Mouse (Mus musculus) embryonic facial prominence, embryonic 15.5 days (tissue): ENCODE results near the gene Cpne9. TPM values are rescaled to one million over a fixed set of nuclear protein-coding genes. Genes with fewer than 3 reads are reported as not detected.

Source experiments
- ATAC-seq: fragments of 200-750 bp; cut with Nextera tagmentation; 2 replicates; pipeline ENCODE4 v1.8.0; 2017; ENCODE audit warnings: low read depth, moderate TSS enrichment; ENCODE audit not compliant: insufficient number of reproducible peaks, low FRiP score, low TSS enrichment
- H3K27ac ChIP-seq: fragments of 300-500 bp; sonication (generic); replicated peaks from 2 replicates; pipeline ENCODE4 v1.5.1; 2015; ENCODE audit warnings: mild to moderate bottlenecking, inconsistent platforms
- H3K27me3 ChIP-seq: fragments of 300-500 bp; sonication (generic); 2 replicates; pipeline ENCODE4 v1.6.1; 2015; ENCODE audit warnings: inconsistent platforms
- H3K36me3 ChIP-seq: fragments of 300-500 bp; sonication (generic); 2 replicates; pipeline ENCODE4 v1.6.1; 2015; ENCODE audit warnings: mild to moderate bottlenecking, inconsistent platforms
- H3K4me1 ChIP-seq: fragments of 300-500 bp; sonication (generic); 2 replicates; pipeline ENCODE4 v1.6.1; 2015; ENCODE audit warnings: inconsistent platforms
- H3K4me2 ChIP-seq: fragments of 300-500 bp; sonication (generic); replicated peaks from 2 replicates; pipeline ENCODE4 v1.6.1; 2015; ENCODE audit warnings: mild to moderate bottlenecking, inconsistent platforms
- H3K4me3 ChIP-seq: fragments of 300-500 bp; sonication (generic); replicated peaks from 2 replicates; pipeline ENCODE4 v1.5.1; 2015; ENCODE audit warnings: mild to moderate bottlenecking, inconsistent platforms
- H3K9ac ChIP-seq: fragments of 300-500 bp; sonication (generic); 2 replicates; pipeline ENCODE4 v1.6.1; 2015; ENCODE audit warnings: inconsistent platforms
- H3K9me3 ChIP-seq: fragments of 300-500 bp; sonication (generic); replicated peaks from 2 replicates; pipeline ENCODE4 v1.6.1; 2016; ENCODE audit warnings: inconsistent platforms
- WGBS: fragments of 180-500 bp; shearing (Covaris S2); methylation state at CpG from one replicate; pipeline ENCODE4 v1.1.7; 2015; 5-methylcytosine and 5-hydroxymethylcytosine counted together
- polyA plus RNA-seq: library from polyadenylated mRNA; unstranded; fragments of >200 nt; fragmentation: Nextera tagmentation; extraction: Ambion mirVana; gene quantifications from 2 replicates; pipeline ENCODE4 v1.2.1, GENCODE M21; 2015

The Cpne9 gene
- 0.21 and 1.1 TPM in 2 replicates for polyA plus RNA-seq

- 2% methylated on average over 37 of the region's 37 CpGs for WGBS
- Histone ChIP-seq H3K27me3 (peaks cover 44% of the 10 kb centered on the region), H3K9me3 (no peaks in the 10 kb centered on the region), H3K9ac (no peak within 1 kb of the TSS), H3K4me3 (peak within 1 kb of the TSS; percentile 23), H3K4me1 (peaks cover 9% of the 10 kb centered on the region), H3K4me2 (peak within 1 kb of the TSS; percentile 36), H3K36me3 (peaks cover 20% of the 10 kb centered on the region), H3K27ac (no peak within 1 kb of the TSS)
- peak; percentile 31; the same call in 1 of the 2 replicates for ATAC-seq
These were observed at the start of gene Cpne9 for GRCm38 (mm10) chr6:113282101-113282802. TSS of gene Cpne9 (plus strand) at chr6:113282307.

- WGBS, result 62% methylated on average over 5 of the region's 5 CpGs
These were observed 47.0 kb upstream of the Cpne9 start for GRCm38 (mm10) chr6:113235141-113235540.

GRCm38 (mm10) chr6:113237542-113238270 is 44.4 kb upstream of the Cpne9 start, which contains the start of gene Mtmr14:
TSS of gene Mtmr14 (plus strand) at chr6:113237843.
- WGBS, result under 1% methylated on average over 54 of the region's 55 CpGs
- H3K36me3 ChIP-seq, result peaks cover 13% of the 10 kb centered on the region
- no peaks in the 10 kb centered on the region for H3K27me3 ChIP-seq
- H3K27ac ChIP-seq, result peak within 1 kb of the TSS; percentile 75
- ATAC-seq, result peak; percentile 98
- peak within 1 kb of the TSS; percentile 85 for H3K9ac ChIP-seq
- H3K4me1 ChIP-seq, result peaks cover 12% of the 10 kb centered on the region
- H3K9me3 ChIP-seq, result no peaks in the 10 kb centered on the region
- peak within 1 kb of the TSS; percentile 81 for H3K4me2 ChIP-seq
- peak within 1 kb of the TSS; percentile 98 for H3K4me3 ChIP-seq

More at GRCm38 (mm10) chr6:113235141-113235540, 47.0 kb upstream of the Cpne9 start:
- peaks cover under 1% of the 10 kb centered on the region; the same call in 1 of the 2 replicates for H3K36me3 ChIP-seq
- H3K27ac ChIP-seq, result no peak overlapping the region
- no peaks in the 10 kb centered on the region for H3K27me3 ChIP-seq
- no peaks in the 10 kb centered on the region for H3K9me3 ChIP-seq
- no peak overlapping the region for H3K4me3 ChIP-seq
- peaks cover 12% of the 10 kb centered on the region for H3K4me1 ChIP-seq
- ATAC-seq, result no peak
- H3K4me2 ChIP-seq, result no peak overlapping the region
- no peak overlapping the region for H3K9ac ChIP-seq

GRCm38 (mm10) chr6:113238442-113238841 is 43.7 kb upstream of the Cpne9 start:
- ATAC-seq, result no peak
- 36% methylated on average over 6 of the region's 6 CpGs for WGBS
- Histone ChIP-seq H3K9ac (peak overlapping the region; percentile 85; the same call in 1 of the 2 replicates), H3K9me3 (no peaks in the 10 kb centered on the region), H3K36me3 (peaks cover 18% of the 10 kb centered on the region), H3K27ac (no peak overlapping the region), H3K27me3 (no peaks in the 10 kb centered on the region), H3K4me3 (peak overlapping the region; percentile 98), H3K4me2 (peak overlapping the region; percentile 81), H3K4me1 (peaks cover 12% of the 10 kb centered on the region)

- Histone ChIP-seq H3K27me3 (no peaks in the 10 kb centered on the region), H3K4me1 (peaks cover 12% of the 10 kb centered on the region), H3K36me3 (peaks cover 20% of the 10 kb centered on the region), H3K4me2 (no peak overlapping the region), H3K27ac (no peak overlapping the region), H3K9me3 (no peaks in the 10 kb centered on the region), H3K9ac (no peak overlapping the region), H3K4me3 (no peak overlapping the region)
- 89% methylated on average over 1 of the region's 1 CpGs for WGBS
- ATAC-seq, result no peak
These were observed 39.4 kb upstream of the Cpne9 start for GRCm38 (mm10) chr6:113242753-113243152.

GRCm38 (mm10) chr6:113245585-113245984 is 36.5 kb upstream of the Cpne9 start:
- Histone ChIP-seq H3K36me3 (peaks cover 31% of the 10 kb centered on the region), H3K9ac (no peak overlapping the region), H3K27ac (no peak overlapping the region), H3K4me3 (no peak overlapping the region), H3K4me1 (no peaks in the 10 kb centered on the region), H3K9me3 (no peaks in the 10 kb centered on the region), H3K27me3 (no peaks in the 10 kb centered on the region), H3K4me2 (no peak overlapping the region)
- 91% methylated on average over 2 of the region's 2 CpGs for WGBS
- ATAC-seq, result no peak

- Histone ChIP-seq H3K4me2 (no peak overlapping the region), H3K4me1 (no peaks in the 10 kb centered on the region), H3K27ac (no peak overlapping the region), H3K27me3 (no peaks in the 10 kb centered on the region), H3K9ac (no peak overlapping the region), H3K4me3 (no peak overlapping the region), H3K9me3 (no peaks in the 10 kb centered on the region), H3K36me3 (peaks cover 57% of the 10 kb centered on the region)
- ATAC-seq, result no peak
- WGBS, result 83% methylated on average over 5 of the region's 5 CpGs
These were observed 31.3 kb upstream of the Cpne9 start for GRCm38 (mm10) chr6:113250786-113251185.

GRCm38 (mm10) chr6:113251921-113252320 is 30.2 kb upstream of the Cpne9 start:
- H3K9me3 ChIP-seq, result no peaks in the 10 kb centered on the region
- no peak for ATAC-seq
- no peaks in the 10 kb centered on the region for H3K4me1 ChIP-seq
- no peak overlapping the region for H3K4me2 ChIP-seq
- no peak overlapping the region for H3K9ac ChIP-seq
- no peak overlapping the region for H3K4me3 ChIP-seq
- H3K27ac ChIP-seq, result no peak overlapping the region
- peaks cover 66% of the 10 kb centered on the region for H3K36me3 ChIP-seq
- H3K27me3 ChIP-seq, result no peaks in the 10 kb centered on the region

GRCm38 (mm10) chr6:113254899-113255298 is 27.2 kb upstream of the Cpne9 start:
- peaks cover 80% of the 10 kb centered on the region for H3K36me3 ChIP-seq
- no peak overlapping the region for H3K27ac ChIP-seq
- no peak overlapping the region for H3K4me3 ChIP-seq
- no peaks in the 10 kb centered on the region for H3K9me3 ChIP-seq
- no peak overlapping the region for H3K4me2 ChIP-seq
- no peaks in the 10 kb centered on the region for H3K4me1 ChIP-seq
- no peak for ATAC-seq
- no peaks in the 10 kb centered on the region for H3K27me3 ChIP-seq
- no peak overlapping the region for H3K9ac ChIP-seq

- H3K9ac ChIP-seq, result no peak overlapping the region
- H3K4me2 ChIP-seq, result no peak overlapping the region
- peaks cover 91% of the 10 kb centered on the region for H3K36me3 ChIP-seq
- H3K9me3 ChIP-seq, result no peaks in the 10 kb centered on the region
- 79% methylated on average over 8 of the region's 8 CpGs for WGBS
- no peak overlapping the region for H3K4me3 ChIP-seq
- no peak overlapping the region for H3K27ac ChIP-seq
- no peaks in the 10 kb centered on the region for H3K27me3 ChIP-seq
- no peak for ATAC-seq
- H3K4me1 ChIP-seq, result no peaks in the 10 kb centered on the region
These were observed 20.8 kb upstream of the Cpne9 start for GRCm38 (mm10) chr6:113261174-113261858.

- Histone ChIP-seq H3K4me1 (no peaks in the 10 kb centered on the region), H3K27ac (no peak overlapping the region), H3K36me3 (peaks cover 94% of the 10 kb centered on the region), H3K9me3 (no peaks in the 10 kb centered on the region), H3K4me2 (no peak overlapping the region), H3K4me3 (no peak overlapping the region), H3K9ac (no peak overlapping the region), H3K27me3 (no peaks in the 10 kb centered on the region)
- 85% methylated on average over 6 of the region's 6 CpGs for WGBS
- no peak for ATAC-seq
These were observed 18.6 kb upstream of the Cpne9 start for GRCm38 (mm10) chr6:113263531-113263930.
